Mouse (Mus musculus) embryonic fibroblast, embryonic 13.5 days (primary cell): ENCODE measurements at regions not wholly inside any gene's neighbourhood (a gene's known extent, or its start where the extent isn't known, plus 50 kb on each side); places are given as distances from the start of the nearest gene placed in this dataset.

Source experiments
- CTCF ChIP-seq: IDR thresholded peaks from 2 replicates; pipeline ENCODE4 v1.5.1; 2011; ENCODE audit warnings: mild to moderate bottlenecking, control low read depth, low read length, moderate library complexity, borderline replicate concordance; ENCODE audit not compliant: insufficient read depth
- POLR2A ChIP-seq: IDR thresholded peaks from 2 replicates; pipeline ENCODE4 v1.6.1; 2011; ENCODE audit warnings: low read depth, mild to moderate bottlenecking, control low read depth, low read length, moderate library complexity

- no peak for TF ChIP-seq CTCF
- TF ChIP-seq POLR2A: no peak
These were observed 108.5 kb upstream of the Fer start for GRCm38 (mm10) chr17:63754399-63754798.
